Mouse (Mus musculus): ENCODE results near the gene Mfsd4b5. TPM values are rescaled to one million over a fixed set of nuclear protein-coding genes. Genes with fewer than 3 reads are reported as not detected.
"Not testable (repeated sequence)": the region's sequence is repeated elsewhere in the genome, so short reads cannot be mapped to it uniquely, and the experiment has no call there.

Gene Mfsd4b5
- polyA plus RNA-seq, 1 experiment = 0.13 TPM

- DNase-seq = no peak
- H3K27ac ChIP-seq (ENCODE audit: insufficient read depth, low read length) = no peak overlapping the region
- no peaks in the 10 kb centered on the region for H3K4me1 ChIP-seq (ENCODE audit: control insufficient read depth, insufficient read depth, low read length)
- WGBS = 37% methylated on average over 1 of the region's 1 CpGs
- no peak for TF ChIP-seq CTCF (IDR thresholded peaks at IDR 0.05; ENCODE audit: borderline replicate concordance, insufficient read depth, low read depth, low read length)
- no peak for TF ChIP-seq POLR2A (IDR thresholded peaks at IDR 0.05; ENCODE audit: borderline replicate concordance, insufficient read depth, low read length)
- no peaks in the 10 kb centered on the region for H3K27me3 ChIP-seq (ENCODE audit: control insufficient read depth, insufficient read depth, low read length)
- no peak overlapping the region for H3K4me3 ChIP-seq (replicated peaks; ENCODE audit: insufficient read depth, low read depth, low read length)
Measured at GRCm38 (mm10) chr10:39961906-39962305, 24.5 kb downstream of the Mfsd4b5 start.

DNA sequence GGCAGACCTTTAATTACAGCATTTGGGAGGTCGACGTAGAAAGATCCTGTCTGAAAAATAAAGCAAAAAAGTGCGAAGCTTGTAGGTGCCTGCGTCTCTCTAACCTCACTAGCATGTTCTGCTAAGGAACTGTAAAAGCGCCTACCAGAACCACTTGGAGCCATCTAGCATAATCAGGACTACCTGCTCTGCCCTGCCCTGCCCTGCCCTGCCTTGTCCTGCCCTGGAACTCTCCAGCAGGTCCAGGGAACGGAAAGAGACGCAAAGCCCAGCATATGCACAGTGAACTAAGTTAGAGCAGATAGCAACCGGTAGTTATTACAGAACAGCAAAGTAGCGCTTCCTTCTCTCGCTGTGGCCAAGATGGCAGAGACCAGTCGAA is 26.0 kb downstream of the Mfsd4b5 start:
- no peak overlapping the region for H3K27ac ChIP-seq (ENCODE audit: insufficient read depth, low read length)
- H3K27me3 ChIP-seq (ENCODE audit: control insufficient read depth, insufficient read depth, low read length) = no peaks in the 10 kb centered on the region
- no peaks in the 10 kb centered on the region for H3K4me1 ChIP-seq (ENCODE audit: control insufficient read depth, insufficient read depth, low read length)
- 42% methylated on average over 11 of the region's 11 CpGs for WGBS
- H3K4me3 ChIP-seq (replicated peaks; ENCODE audit: insufficient read depth, low read depth, low read length) = peak overlapping the region; percentile 67
- no peak for DNase-seq
- no peak for TF ChIP-seq POLR2A (IDR thresholded peaks at IDR 0.05; ENCODE audit: borderline replicate concordance, insufficient read depth, low read length)
- no peak for TF ChIP-seq CTCF (IDR thresholded peaks at IDR 0.05; ENCODE audit: borderline replicate concordance, insufficient read depth, low read depth, low read length)

GRCm38 (mm10) chr10:39959761-39960440 is 26.5 kb downstream of the Mfsd4b5 start, which contains the start of gene Mfsd4b3:
Gene Mfsd4b3 (minus strand): TSS chr10:39960153.
- H3K27me3 ChIP-seq (ENCODE audit: control insufficient read depth, insufficient read depth, low read length) = no peaks in the 10 kb centered on the region
- peak within 1 kb of the TSS; percentile 67 for H3K4me3 ChIP-seq (replicated peaks; ENCODE audit: insufficient read depth, low read depth, low read length)
- under 1% methylated on average over 38 of the region's 38 CpGs for WGBS
- no peaks in the 10 kb centered on the region for H3K4me1 ChIP-seq (ENCODE audit: control insufficient read depth, insufficient read depth, low read length)
- DNase-seq = peak; percentile 84 to 88
- no peak within 1 kb of the TSS for H3K27ac ChIP-seq (ENCODE audit: insufficient read depth, low read length)
- TF ChIP-seq CTCF (IDR thresholded peaks at IDR 0.05; ENCODE audit: borderline replicate concordance, insufficient read depth, low read depth, low read length) (peak; percentile 75), POLR2A (IDR thresholded peaks at IDR 0.05; ENCODE audit: borderline replicate concordance, insufficient read depth, low read length) (peak; percentile 36; the same call in 1 of the 2 replicates)

GRCm38 (mm10) chr10:39958266-39958665 is 28.2 kb downstream of the Mfsd4b5 start:
- 74% methylated on average over 4 of the region's 4 CpGs for whole genome bisulfite sequencing
- no peaks in the 10 kb centered on the region for H3K4me1 ChIP-seq (ENCODE audit: control insufficient read depth, insufficient read depth, low read length)
- no peak for DNase-seq
- no peaks in the 10 kb centered on the region for H3K27me3 ChIP-seq (ENCODE audit: control insufficient read depth, insufficient read depth, low read length)
- H3K27ac ChIP-seq (ENCODE audit: insufficient read depth, low read length) = no peak overlapping the region
- no peak overlapping the region for H3K4me3 ChIP-seq (replicated peaks; ENCODE audit: insufficient read depth, low read depth, low read length)
- no peak for TF ChIP-seq POLR2A (IDR thresholded peaks at IDR 0.05; ENCODE audit: borderline replicate concordance, insufficient read depth, low read length)
- TF ChIP-seq CTCF (IDR thresholded peaks at IDR 0.05; ENCODE audit: borderline replicate concordance, insufficient read depth, low read depth, low read length) = no peak

GRCm38 (mm10) chr10:39956340-39956878 is 30.0 kb downstream of the Mfsd4b5 start:
- DNase-seq = no peak
- TF ChIP-seq CTCF (IDR thresholded peaks at IDR 0.05; ENCODE audit: borderline replicate concordance, insufficient read depth, low read depth, low read length) (no peak), POLR2A (IDR thresholded peaks at IDR 0.05; ENCODE audit: borderline replicate concordance, insufficient read depth, low read length) (no peak)
- Histone ChIP-seq H3K27ac (ENCODE audit: insufficient read depth, low read length) (no peak overlapping the region), H3K27me3 (ENCODE audit: control insufficient read depth, insufficient read depth, low read length) (no peaks in the 10 kb centered on the region), H3K4me1 (ENCODE audit: control insufficient read depth, insufficient read depth, low read length) (no peaks in the 10 kb centered on the region), H3K4me3 (replicated peaks; ENCODE audit: insufficient read depth, low read depth, low read length) (no peak overlapping the region)
- WGBS = 28% methylated on average over 2 of the region's 2 CpGs

DNA sequence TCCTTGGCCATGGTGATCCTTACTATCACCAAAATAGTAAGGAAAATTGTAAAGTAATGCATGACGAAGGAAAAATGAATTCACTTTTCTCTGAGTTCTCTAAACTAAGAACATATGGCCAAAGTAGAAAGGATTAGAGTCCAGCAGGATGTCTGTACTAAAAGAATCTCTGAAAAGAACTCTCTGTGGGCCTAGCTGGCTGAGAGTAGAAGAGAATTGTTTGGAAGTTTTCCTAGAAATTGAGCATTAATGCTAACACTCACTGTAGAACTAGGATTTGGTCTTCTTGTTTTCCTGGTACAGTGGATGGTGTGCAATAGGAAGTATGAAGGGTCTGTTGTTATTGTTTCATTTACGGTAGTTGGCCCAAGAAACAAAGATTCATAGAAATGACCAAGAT is 31.3 kb downstream of the Mfsd4b5 start:
- no peak for DNase-seq
- H3K27me3 ChIP-seq (ENCODE audit: control insufficient read depth, insufficient read depth, low read length) = no peaks in the 10 kb centered on the region
- H3K4me3 ChIP-seq (replicated peaks; ENCODE audit: insufficient read depth, low read depth, low read length) = no peak overlapping the region
- 84% methylated on average over 2 of the region's 2 CpGs for WGBS
- TF ChIP-seq CTCF (IDR thresholded peaks at IDR 0.05; ENCODE audit: borderline replicate concordance, insufficient read depth, low read depth, low read length) (no peak), POLR2A (IDR thresholded peaks at IDR 0.05; ENCODE audit: borderline replicate concordance, insufficient read depth, low read length) (no peak)
- H3K27ac ChIP-seq (ENCODE audit: insufficient read depth, low read length) = no peak overlapping the region
- no peaks in the 10 kb centered on the region for H3K4me1 ChIP-seq (ENCODE audit: control insufficient read depth, insufficient read depth, low read length)

DNA sequence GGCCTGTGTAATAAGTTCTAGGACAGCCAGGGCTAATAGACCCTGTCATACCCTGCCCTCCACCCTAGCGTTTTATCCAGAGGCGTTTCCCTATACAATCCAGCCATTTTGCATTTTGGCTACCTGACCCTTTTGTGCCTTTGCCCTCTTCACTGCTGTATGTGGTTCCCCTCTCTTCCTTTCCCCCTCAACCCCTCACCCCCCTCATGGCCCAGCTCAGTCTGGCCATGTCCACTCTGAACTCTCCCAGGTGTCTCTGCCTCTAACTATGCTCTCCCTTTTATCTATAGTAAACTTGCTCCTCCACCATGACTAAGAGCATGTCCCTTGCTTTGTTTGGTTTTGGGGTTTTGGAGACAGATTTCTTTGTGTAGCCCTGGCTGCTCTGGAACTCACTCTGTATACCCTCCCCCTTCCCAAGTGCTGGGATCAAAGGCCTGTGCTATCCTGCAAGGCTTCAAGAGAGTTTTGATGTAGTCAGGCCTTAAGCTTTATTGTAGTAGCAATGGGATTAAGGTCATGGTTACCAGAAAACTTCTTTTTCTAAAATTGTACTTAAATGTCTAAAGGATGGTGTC is 37.0 kb downstream of the Mfsd4b5 start:
- Histone ChIP-seq H3K4me3 (replicated peaks; ENCODE audit: insufficient read depth, low read depth, low read length) (no peak overlapping the region), H3K27ac (ENCODE audit: insufficient read depth, low read length) (no peak overlapping the region), H3K27me3 (ENCODE audit: control insufficient read depth, insufficient read depth, low read length) (no peaks in the 10 kb centered on the region), H3K4me1 (ENCODE audit: control insufficient read depth, insufficient read depth, low read length) (no peaks in the 10 kb centered on the region)
- WGBS = 95% methylated on average over 2 of the region's 2 CpGs
- TF ChIP-seq CTCF (IDR thresholded peaks at IDR 0.05; ENCODE audit: borderline replicate concordance, insufficient read depth, low read depth, low read length) (no peak), POLR2A (IDR thresholded peaks at IDR 0.05; ENCODE audit: borderline replicate concordance, insufficient read depth, low read length) (no peak)
- no peak for DNase-seq

GRCm38 (mm10) chr10:39947195-39947594 is 39.3 kb downstream of the Mfsd4b5 start:
- not testable (repeated sequence) for DNase-seq
- 86% methylated on average over 3 of the region's 3 CpGs for WGBS

More at GRCm38 (mm10) chr10:39947195-39947594, 39.3 kb downstream of the Mfsd4b5 start:
- H3K27me3 ChIP-seq (ENCODE audit: control insufficient read depth, insufficient read depth, low read length); H3K27ac ChIP-seq (ENCODE audit: insufficient read depth, low read length); H3K4me3 ChIP-seq (replicated peaks; ENCODE audit: insufficient read depth, low read depth, low read length); H3K4me1 ChIP-seq (ENCODE audit: control insufficient read depth, insufficient read depth, low read length): not testable (repeated sequence)
